ENCODE assay signal across 8 mouse cellular contexts in genomic region chr5:3646991-3647707, GRCm38 (mm10). TPM values are rescaled to one million over a fixed set of nuclear protein-coding genes. Genes with fewer than 3 reads are reported as not detected.
DNase-seq lines count a peak whose midpoint lies in the region; ATAC-seq and TF ChIP-seq lines count a peak whose summit lies in the region.

No protein-coding gene starts in this region.

- H3K27me3 ChIP-seq in liver, adult 2 months (ENCODE audit: control insufficient read depth, insufficient read depth, low read length): no peaks in the 10 kb centered on the region
- no peaks in the 10 kb centered on the region for H3K27me3 ChIP-seq in splenic B cell, adult 2 months (ENCODE audit: control insufficient read depth, insufficient read depth, low read length, poor library complexity, severe bottlenecking)

- peak overlapping the region; percentile 100 for H3K4me3 ChIP-seq in liver, adult 2 months (ENCODE audit: insufficient read depth, low read depth, low read length)

- H3K4me1 ChIP-seq in liver, adult 2 months (ENCODE audit: control insufficient read depth, insufficient read depth, low read length): peaks cover 4% of the 10 kb centered on the region

- ATAC-seq in granulocyte monocyte progenitor cell, adult 5-6 weeks (replicated peaks; ENCODE audit: poor library complexity, severe bottlenecking): peak; percentile 38
- ATAC-seq in monocyte, adult 5-6 weeks (replicated peaks; ENCODE audit: insufficient number of reproducible peaks, low FRiP score, low TSS enrichment, poor library complexity, severe bottlenecking): 0 out of 2 replicates have a peak, but pooled peaks have one; percentile 37

- peaks cover 18% of the 10 kb centered on the region for H3K36me3 ChIP-seq in liver, adult 2 months (ENCODE audit: control insufficient read depth, insufficient read depth, low read length)
- peaks cover 7% of the 10 kb centered on the region for H3K36me3 ChIP-seq in splenic B cell, adult 2 months (ENCODE audit: control insufficient read depth, insufficient read depth, low read length, poor library complexity, severe bottlenecking)

- peak; percentile 85 for DNase-seq in 416B (ENCODE audit: low read depth)
- DNase-seq in adipocyte (ENCODE audit: low spot score): peak; percentile 81
- peak; percentile 80 for DNase-seq in embryo, embryonic 10.5 days (ENCODE audit: low spot score)
- peak; percentile 66 for DNase-seq in kidney, adult 18-20 months
- DNase-seq in liver, adult 2 months (ENCODE audit: extremely low read depth, low read depth, low spot score): peak; percentile 63
- peak; percentile 75 for DNase-seq in splenic B cell, adult 2 months (ENCODE audit: low read depth, low spot score)

- H3K27ac ChIP-seq in liver, adult 2 months (replicated peaks; ENCODE audit: insufficient read depth, low read depth, low read length): peak overlapping the region; percentile 98

- no peak for TF ChIP-seq POLR2A in liver, adult 2 months (IDR thresholded peaks at IDR 0.05; ENCODE audit: extremely low read depth, insufficient read depth, low read length)

- H3K79me2 ChIP-seq in liver, adult 2 months (ENCODE audit: control insufficient read depth, insufficient read depth, low read length): no peaks in the 10 kb centered on the region; the same call in 1 of the 2 replicates

- peak overlapping the region; percentile 99 for H3K9ac ChIP-seq in liver, adult 2 months (ENCODE audit: low read depth, low read length)

- WGBS in liver, adult 2 months: under 1% methylated on average over 47 of the region's 60 CpGs

- TF ChIP-seq CTCF in liver, adult 2 months (IDR thresholded peaks at IDR 0.05; ENCODE audit: low read depth, low read length): peak; percentile 56; the same call in 1 of the 2 replicates

RNA-seq across cellular contexts. Expression of gene Tmbim7, which starts 3.8 kb away (rescaled TPM):
- total RNA-seq in granulocyte monocyte progenitor cell, adult 5-6 weeks (2014; fragmentation: Nextera tagmentation): 2.3 TPM in 1 of 2 replicates, not detected in the other
- not detected in 2 replicates for total RNA-seq in granulocyte monocyte progenitor cell, adult 5-6 weeks (2017)
- not detected in 2 replicates for total RNA-seq in liver, adult 2 months (2014; rRNA removed)
- polyA plus RNA-seq in liver, adult 2 months (2012; rRNA removed): not detected in 2 replicates
- total RNA-seq in monocyte, adult 5-6 weeks (2017): not detected in 3 replicates

RNA-seq across cellular contexts. Expression of gene Gatad1, which starts 9.8 kb away (rescaled TPM):
- 51.4 and 75.4 TPM in 2 replicates for total RNA-seq in granulocyte monocyte progenitor cell, adult 5-6 weeks (2014; fragmentation: Nextera tagmentation)
- 113 and 147 TPM in 2 replicates for total RNA-seq in granulocyte monocyte progenitor cell, adult 5-6 weeks (2017)
- total RNA-seq in liver, adult 2 months (2014; rRNA removed): 59.3 and 63.5 TPM in 2 replicates
- 33.5 and 41.0 TPM in 2 replicates for polyA plus RNA-seq in liver, adult 2 months (2012; rRNA removed)
- 87.9 to 138 TPM (median 109 TPM) in 3 replicates for total RNA-seq in monocyte, adult 5-6 weeks (2017)

RNA-seq across cellular contexts. Expression of gene Rbm48, which starts 50.8 kb away (rescaled TPM):
- 7.9 and 28.1 TPM in 2 replicates for total RNA-seq in granulocyte monocyte progenitor cell, adult 5-6 weeks (2014; fragmentation: Nextera tagmentation)
- total RNA-seq in granulocyte monocyte progenitor cell, adult 5-6 weeks (2017): 28.5 and 29.8 TPM in 2 replicates
- 6.5 and 7.9 TPM in 2 replicates for total RNA-seq in liver, adult 2 months (2014; rRNA removed)
- 2.2 and 2.9 TPM in 2 replicates for polyA plus RNA-seq in liver, adult 2 months (2012; rRNA removed)
- 56.4 to 61.2 TPM (median 57.4 TPM) in 3 replicates for total RNA-seq in monocyte, adult 5-6 weeks (2017)

RNA-seq across cellular contexts. Expression of gene Pex1, which starts 51.3 kb away (rescaled TPM):
- 43.0 and 56.1 TPM in 2 replicates for total RNA-seq in granulocyte monocyte progenitor cell, adult 5-6 weeks (2014; fragmentation: Nextera tagmentation)
- 10.4 and 20.7 TPM in 2 replicates for total RNA-seq in granulocyte monocyte progenitor cell, adult 5-6 weeks (2017)
- total RNA-seq in liver, adult 2 months (2014; rRNA removed): 20.5 and 21.6 TPM in 2 replicates
- polyA plus RNA-seq in liver, adult 2 months (2012; rRNA removed): 8.8 and 9.0 TPM in 2 replicates
- total RNA-seq in monocyte, adult 5-6 weeks (2017): 11.5 to 35.7 TPM (median 17.7 TPM) in 3 replicates

Comparison
In these comparisons a context has a peak if more than half of its experiments do, and no peak if none do; other contexts are left out.
1. Peak in every context shown above with its lines: DNase-seq, ATAC-seq, H3K4me3 ChIP-seq and H3K27ac ChIP-seq.